ENCODE assay signal across 23 mouse cellular contexts in the genomic region with DNA sequence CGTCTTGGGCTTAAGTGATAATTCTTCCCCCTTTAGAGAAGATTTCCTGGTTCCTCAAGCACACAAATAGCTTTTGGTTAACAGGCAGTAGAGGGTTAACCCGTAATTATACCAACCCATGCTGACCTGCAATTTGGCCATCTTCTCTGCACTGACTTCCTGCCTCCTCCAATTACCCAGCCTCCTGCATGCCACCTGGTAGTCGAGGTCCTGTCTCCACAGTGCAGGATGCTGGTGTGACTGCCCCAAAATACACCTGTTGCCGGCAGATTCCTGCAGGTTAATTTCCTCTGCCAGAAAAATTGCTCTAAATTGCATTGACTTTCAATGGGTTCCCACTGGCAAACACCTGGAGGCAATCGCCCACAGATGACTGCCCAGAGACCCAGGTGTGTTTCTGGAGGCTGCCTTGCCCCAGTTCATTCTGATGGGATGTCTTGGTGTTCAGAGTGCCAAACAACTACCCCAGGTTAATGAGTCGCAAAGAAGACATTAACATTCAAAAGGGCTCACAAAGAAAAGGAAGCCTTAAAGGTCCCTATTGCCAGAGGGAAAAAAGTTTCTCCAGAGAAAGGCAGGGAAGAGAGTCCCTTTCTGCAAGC.
DNase-seq lines count a peak whose midpoint lies in the region; ATAC-seq and TF ChIP-seq lines count a peak whose summit lies in the region.
"Had no signal": no experiment of that assay in that cellular context is flagged by ENCODE, and none has a peak within 500 bp of the region (broad histone marks: within the 10 kb centered on the region; RNA-seq: fewer than 3 reads in every experiment).

No protein-coding gene starts in this region.

- H3K4me3 ChIP-seq in kidney, embryonic 14.5 days (ENCODE audit: low read length), result no peak overlapping the region
- H3K4me3 ChIP-seq in kidney, postnatal 0 days (replicated peaks; ENCODE audit: low read depth, low read length), result no peak overlapping the region
- no peak overlapping the region for H3K4me3 ChIP-seq in embryonic facial prominence, embryonic 11.5 days (ENCODE audit: low read depth, low read length)
- no peak overlapping the region for H3K4me3 ChIP-seq in lung, postnatal 0 days (ENCODE audit: low read depth, low read length)
- H3K4me3 ChIP-seq: forebrain, embryonic 10.5 days; forebrain, embryonic 13.5 days; hindbrain, embryonic 12.5 days; hindbrain, embryonic 15.5 days had no signal

- 26% methylated on average over 6 of the region's 6 CpGs for WGBS in kidney, embryonic 14.5 days
- WGBS in kidney, postnatal 0 days, result 16% methylated on average over 6 of the region's 6 CpGs
- WGBS in embryonic facial prominence, embryonic 11.5 days, result 18% methylated on average over 6 of the region's 6 CpGs
- 39% methylated on average over 6 of the region's 6 CpGs for WGBS in lung, postnatal 0 days

- H3K4me1 ChIP-seq in kidney, embryonic 14.5 days (ENCODE audit: control insufficient read depth, insufficient read depth, low read length), result no peaks in the 10 kb centered on the region
- no peaks in the 10 kb centered on the region for H3K4me1 ChIP-seq in kidney, postnatal 0 days (replicated peaks; ENCODE audit: insufficient read depth, low read length)
- H3K4me1 ChIP-seq in embryonic facial prominence, embryonic 11.5 days (ENCODE audit: control insufficient read depth, insufficient read depth, low read length), result no peaks in the 10 kb centered on the region
- no peaks in the 10 kb centered on the region for H3K4me1 ChIP-seq in lung, postnatal 0 days (ENCODE audit: insufficient read depth, low read depth, low read length)
- H3K4me1 ChIP-seq: forebrain, embryonic 13.5 days; hindbrain, embryonic 12.5 days; hindbrain, embryonic 15.5 days had no signal

- no peaks in the 10 kb centered on the region for H3K9me3 ChIP-seq in kidney, embryonic 14.5 days (ENCODE audit: control insufficient read depth, low read length)
- H3K9me3 ChIP-seq in kidney, postnatal 0 days (replicated peaks; ENCODE audit: low read length), result no peaks in the 10 kb centered on the region
- H3K9me3 ChIP-seq in embryonic facial prominence, embryonic 11.5 days (replicated peaks; ENCODE audit: control insufficient read depth, low read length), result no peaks in the 10 kb centered on the region
- H3K9me3 ChIP-seq in lung, postnatal 0 days (ENCODE audit: low read length), result no peaks in the 10 kb centered on the region
- H3K9me3 ChIP-seq: forebrain, embryonic 10.5 days; forebrain, embryonic 13.5 days; hindbrain, embryonic 12.5 days; hindbrain, embryonic 15.5 days had no signal

- ATAC-seq in kidney, embryonic 14.5 days (ENCODE audit: low FRiP score, low TSS enrichment), result peak; percentile 88; the same call in 1 of the 2 replicates
- ATAC-seq in kidney, postnatal 0 days (replicated peaks; ENCODE audit: low FRiP score, low read depth), result 0 out of 2 replicates have a peak, but pooled peaks have one; percentile 43
- no peak for ATAC-seq in embryonic facial prominence, embryonic 11.5 days (replicated peaks; ENCODE audit: insufficient number of reproducible peaks, low FRiP score, low TSS enrichment, low read depth)
- ATAC-seq in lung, postnatal 0 days, result no peak
- ATAC-seq: forebrain, embryonic 13.5 days; forebrain, embryonic 16.5 days had no signal

- TF ChIP-seq CTCF in kidney, postnatal 0 days (IDR thresholded peaks at IDR 0.05; ENCODE audit: low read depth), result no peak
- TF ChIP-seq CTCF in lung, postnatal 0 days (IDR thresholded peaks at IDR 0.05), result no peak

- no peaks in the 10 kb centered on the region for H3K36me3 ChIP-seq in kidney, embryonic 14.5 days (ENCODE audit: control insufficient read depth, insufficient read depth, low read length)
- no peaks in the 10 kb centered on the region for H3K36me3 ChIP-seq in kidney, postnatal 0 days (ENCODE audit: insufficient read depth, low read length)
- H3K36me3 ChIP-seq in embryonic facial prominence, embryonic 11.5 days (replicated peaks; ENCODE audit: control insufficient read depth, insufficient read depth, low read depth, low read length), result no peaks in the 10 kb centered on the region
- H3K36me3 ChIP-seq in lung, postnatal 0 days (ENCODE audit: insufficient read depth, low read length), result no peaks in the 10 kb centered on the region
- H3K36me3 ChIP-seq: forebrain, embryonic 10.5 days; hindbrain, embryonic 12.5 days; hindbrain, embryonic 15.5 days had no signal

- no peaks in the 10 kb centered on the region for H3K27me3 ChIP-seq in kidney, embryonic 14.5 days (ENCODE audit: control insufficient read depth, insufficient read depth, low read length)
- H3K27me3 ChIP-seq in kidney, postnatal 0 days (ENCODE audit: insufficient read depth, low read length), result no peaks in the 10 kb centered on the region
- no peaks in the 10 kb centered on the region for H3K27me3 ChIP-seq in embryonic facial prominence, embryonic 11.5 days (ENCODE audit: control insufficient read depth, insufficient read depth, low read length)
- H3K27me3 ChIP-seq in lung, postnatal 0 days (replicated peaks; ENCODE audit: insufficient read depth, low read length), result no peaks in the 10 kb centered on the region
- H3K27me3 ChIP-seq: CH12.LX; forebrain, embryonic 13.5 days; hindbrain, embryonic 12.5 days; hindbrain, embryonic 15.5 days had no signal

- DNase-seq in kidney, postnatal 36 days, result no peak
- DNase-seq in kidney, postnatal 0 days (ENCODE audit: low spot score), result peak; percentile 4
- no peak for DNase-seq in kidney, adult 9 months
- DNase-seq in R1 (ENCODE audit: low read depth, low spot score), result peak; percentile 1
- peak; percentile 3 for DNase-seq in embryonic facial prominence, embryonic 11.5 days (ENCODE audit: low spot score)
- no peak for DNase-seq in lung, postnatal 0 days (ENCODE audit: low spot score)
- no peak for DNase-seq in spleen, adult 18-20 months
- DNase-seq: adrenal gland, adult 2 months; adrenal gland, postnatal 14 days; cerebellum, adult 11 months; cerebellum, adult 2 months; cerebellum, adult 9-11 months; cerebellum, postnatal 25 days; gastrocnemius, postnatal 14 days; heart, adult 11 months had no signal

- no peak overlapping the region for H3K27ac ChIP-seq in kidney, embryonic 14.5 days (ENCODE audit: low read depth, low read length)
- no peak overlapping the region for H3K27ac ChIP-seq in kidney, postnatal 0 days
- no peak overlapping the region for H3K27ac ChIP-seq in embryonic facial prominence, embryonic 11.5 days (replicated peaks; ENCODE audit: low read depth, low read length)
- no peak overlapping the region for H3K27ac ChIP-seq in lung, postnatal 0 days (ENCODE audit: low read length)
- H3K27ac ChIP-seq: forebrain, embryonic 10.5 days; forebrain, embryonic 13.5 days; hindbrain, embryonic 12.5 days; hindbrain, embryonic 15.5 days had no signal

- no peak for TF ChIP-seq EP300 in lung, postnatal 0 days (IDR thresholded peaks at IDR 0.05)

- H3K9ac ChIP-seq in kidney, embryonic 14.5 days (ENCODE audit: low read depth, low read length), result no peak overlapping the region
- no peak overlapping the region for H3K9ac ChIP-seq in kidney, postnatal 0 days (ENCODE audit: low read depth, low read length)
- H3K9ac ChIP-seq in embryonic facial prominence, embryonic 11.5 days (replicated peaks; ENCODE audit: low read length), result no peak overlapping the region
- no peak overlapping the region for H3K9ac ChIP-seq in lung, postnatal 0 days (replicated peaks; ENCODE audit: low read depth)
- H3K9ac ChIP-seq: forebrain, embryonic 13.5 days; hindbrain, embryonic 12.5 days; hindbrain, embryonic 15.5 days had no signal

- H3K4me2 ChIP-seq in kidney, embryonic 14.5 days (replicated peaks; ENCODE audit: low read depth, low read length), result no peak overlapping the region
- H3K4me2 ChIP-seq in kidney, postnatal 0 days (ENCODE audit: low read length), result no peak overlapping the region
- no peak overlapping the region for H3K4me2 ChIP-seq in embryonic facial prominence, embryonic 11.5 days (ENCODE audit: low read depth, low read length)
- H3K4me2 ChIP-seq in lung, postnatal 0 days (replicated peaks; ENCODE audit: low read depth, low read length), result no peak overlapping the region
- H3K4me2 ChIP-seq: forebrain, embryonic 13.5 days; heart, embryonic 11.5 days; hindbrain, embryonic 12.5 days; hindbrain, embryonic 15.5 days had no signal

Comparison
In these comparisons a context has a peak if more than half of its experiments do, and no peak if none do; other contexts are left out.
1. DNase-seq: peak in kidney, postnatal 0 days (single experiment), R1 (single experiment) and embryonic facial prominence, embryonic 11.5 days (single experiment); none in kidney, postnatal 36 days (0 of 2), kidney, adult 9 months (single experiment), lung, postnatal 0 days (single experiment) and spleen, adult 18-20 months (0 of 2).
2. ATAC-seq: peak in kidney, embryonic 14.5 days (single experiment) and kidney, postnatal 0 days (single experiment); none in embryonic facial prominence, embryonic 11.5 days (single experiment) and lung, postnatal 0 days (single experiment).